Mouse (Mus musculus) limb, embryonic 11.5 days (tissue): ENCODE measurements at regions not wholly inside any gene's neighbourhood (a gene's known extent, or its start where the extent isn't known, plus 50 kb on each side); places are given as distances from the start of the nearest gene placed in this dataset.

Experiments used
- ATAC-seq: fragments of 200-750 bp; cut with Nextera tagmentation; 2 replicates; pipeline ENCODE4 v1.8.0; 2017; ENCODE audit warnings: low read depth; ENCODE audit not compliant: insufficient number of reproducible peaks, low FRiP score, low TSS enrichment
- DNase-seq: peaks from one replicate; pipeline ENCODE4 v3.0.0-alpha.2; 2015; ENCODE audit warnings: low spot score
- H3K27ac ChIP-seq: fragments of 300-500 bp; sonication (generic); replicated peaks from 2 replicates; pipeline ENCODE4 v1.5.1; 2014; ENCODE audit warnings: low read depth, mild to moderate bottlenecking, low read length
- H3K27me3 ChIP-seq: fragments of 300-500 bp; sonication (generic); 2 replicates; pipeline ENCODE4 v1.6.1; 2014; ENCODE audit warnings: mild to moderate bottlenecking, low read length, mixed read lengths; ENCODE audit not compliant: control insufficient read depth, insufficient read depth
- H3K36me3 ChIP-seq: fragments of 300-500 bp; sonication (generic); 2 replicates; pipeline ENCODE4 v1.6.1; 2014; ENCODE audit warnings: mild to moderate bottlenecking, low read length, moderate library complexity, mixed read lengths; ENCODE audit not compliant: control insufficient read depth, insufficient read depth
- H3K4me1 ChIP-seq: fragments of 300-500 bp; sonication (generic); 2 replicates; pipeline ENCODE4 v1.6.1; 2014; ENCODE audit warnings: low read length, mixed read lengths; ENCODE audit not compliant: control insufficient read depth, insufficient read depth
- H3K4me2 ChIP-seq: fragments of 300-500 bp; sonication (generic); 2 replicates; pipeline ENCODE4 v1.6.1; 2014; ENCODE audit warnings: low read depth, mild to moderate bottlenecking, moderate library complexity; ENCODE audit not compliant: severe bottlenecking
- H3K4me3 ChIP-seq: fragments of 300-500 bp; sonication (generic); 2 replicates; pipeline ENCODE4 v1.5.1; 2014; ENCODE audit warnings: low read depth, low read length
- H3K9ac ChIP-seq: fragments of 300-500 bp; sonication (generic); 2 replicates; pipeline ENCODE4 v1.6.1; 2014; ENCODE audit warnings: mild to moderate bottlenecking, low read length
- H3K9me3 ChIP-seq: fragments of 300-500 bp; sonication (generic); 2 replicates; pipeline ENCODE4 v1.6.1; 2016; ENCODE audit warnings: low read length; ENCODE audit not compliant: control insufficient read depth
- WGBS: fragments of 180-500 bp; shearing (Covaris S2); extraction: QIAGEN DNeasy Blood & Tissue Kit; methylation state at CpG from one replicate; pipeline ENCODE4 v1.1.7; 2014; 5-methylcytosine and 5-hydroxymethylcytosine counted together

- Histone ChIP-seq H3K36me3 (no peaks in the 10 kb centered on the region), H3K27me3 (no peaks in the 10 kb centered on the region), H3K9me3 (no peaks in the 10 kb centered on the region), H3K4me1 (no peaks in the 10 kb centered on the region; the same call in 1 of the 2 replicates), H3K27ac (no peak overlapping the region), H3K9ac (no peak overlapping the region), H3K4me2 (no peak overlapping the region), H3K4me3 (no peak overlapping the region)
- 96% methylated on average over 7 of the region's 7 CpGs for WGBS
- no peak for DNase-seq
- ATAC-seq: no peak
Observed at GRCm38 (mm10) chr3:53325080-53325479, 138.1 kb downstream of the Nhlrc3 start.

GRCm38 (mm10) chr3:53324386-53324785, 138.7 kb downstream of the Nhlrc3 start:
- ATAC-seq: no peak
- Histone ChIP-seq H3K36me3 (no peaks in the 10 kb centered on the region), H3K4me2 (no peak overlapping the region), H3K4me3 (no peak overlapping the region), H3K27me3 (no peaks in the 10 kb centered on the region), H3K9me3 (no peaks in the 10 kb centered on the region), H3K4me1 (no peaks in the 10 kb centered on the region; the same call in 1 of the 2 replicates), H3K9ac (no peak overlapping the region), H3K27ac (no peak overlapping the region)
- WGBS: 92% methylated on average over 13 of the region's 13 CpGs
- DNase-seq: no peak

GRCm38 (mm10) chr3:53315449-53315848, 147.7 kb downstream of the Nhlrc3 start:
- H3K4me3 ChIP-seq: no peak overlapping the region
- no peak overlapping the region for H3K4me2 ChIP-seq
- H3K9ac ChIP-seq: no peak overlapping the region
- no peak overlapping the region for H3K27ac ChIP-seq
- H3K9me3 ChIP-seq: no peaks in the 10 kb centered on the region
- ATAC-seq (no peak), DNase-seq (no peak)
- H3K4me1 ChIP-seq: no peaks in the 10 kb centered on the region
- 80% methylated on average over 2 of the region's 2 CpGs for WGBS
- H3K36me3 ChIP-seq: no peaks in the 10 kb centered on the region
- no peaks in the 10 kb centered on the region for H3K27me3 ChIP-seq
